Mouse (Mus musculus): ENCODE data around the gene Cd207.

DNA sequence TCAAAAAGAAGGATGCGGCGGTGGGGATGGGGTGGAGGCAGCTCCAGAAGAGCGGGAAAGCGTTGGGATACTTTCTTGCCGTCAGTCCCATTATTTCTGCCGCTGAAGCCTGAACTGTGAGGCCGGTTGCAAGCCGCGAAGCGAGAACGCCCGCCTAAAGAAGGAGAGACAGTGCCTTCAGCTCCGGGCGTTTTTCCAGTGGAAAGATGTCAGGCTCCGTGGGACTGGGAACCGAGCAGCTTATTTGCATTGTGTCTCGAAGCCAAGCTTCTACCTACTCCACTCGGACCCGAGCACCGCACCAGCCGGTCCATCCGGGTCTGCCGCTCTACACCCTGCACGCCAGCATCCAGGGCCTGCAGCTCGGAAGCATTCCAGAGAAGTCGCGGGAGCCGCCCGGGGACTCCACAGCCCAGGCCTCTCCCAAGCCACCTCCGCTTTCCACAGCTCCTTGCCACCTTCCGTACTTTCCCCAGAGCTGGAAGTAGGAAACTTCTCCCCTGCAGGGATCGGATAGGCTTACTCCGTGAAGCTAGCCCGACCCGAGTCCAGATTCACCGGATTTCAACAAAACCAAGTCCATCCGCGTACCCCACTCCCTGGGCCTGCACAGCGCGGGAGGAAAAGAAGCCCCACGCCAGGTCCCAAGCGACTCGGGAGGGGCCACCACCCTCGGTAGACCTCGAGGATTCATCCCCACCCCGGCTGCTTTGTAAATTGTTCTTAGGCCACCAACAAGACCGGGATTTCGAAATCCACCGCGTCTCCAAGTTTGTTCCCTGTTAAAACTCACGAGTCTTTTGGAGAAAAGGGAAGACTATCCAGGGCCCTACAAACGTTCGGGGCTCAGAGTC, 24.7 kb upstream of the Cd207 start:
- TF ChIP-seq TAL1 (IDR thresholded peaks at IDR 0.05; ENCODE audit: low read length) (no peak), GATA1 (IDR thresholded peaks at IDR 0.05; ENCODE audit: low read length) (no peak)

Measured in erythroblast, embryonic 14.5 days (primary cell).